8 mouse cellular contexts compared by ENCODE assay signal in genomic region chr5:142814711-142815420, GRCm38 (mm10). TPM values are rescaled to one million over a fixed set of nuclear protein-coding genes. Genes with fewer than 3 reads are reported as not detected.
DNase-seq lines count a peak whose midpoint lies in the region; ATAC-seq and TF ChIP-seq lines count a peak whose summit lies in the region.

No protein-coding gene starts in this region.

- no peaks in the 10 kb centered on the region for H3K36me3 ChIP-seq in liver, adult 2 months (ENCODE audit: control insufficient read depth, insufficient read depth, low read length)
- H3K36me3 ChIP-seq in hindbrain, postnatal 0 days (ENCODE audit: insufficient read depth, low read length) = no peaks in the 10 kb centered on the region
- no peaks in the 10 kb centered on the region for H3K36me3 ChIP-seq in liver, embryonic 14.5 days (replicated peaks; ENCODE audit: control insufficient read depth, insufficient read depth, low read depth)
- H3K36me3 ChIP-seq in neural tube, embryonic 13.5 days = peaks cover 19% of the 10 kb centered on the region

- H3K4me3 ChIP-seq in liver, adult 2 months (ENCODE audit: insufficient read depth, low read depth, low read length) = peak overlapping the region; percentile 94
- peak overlapping the region; percentile 42 for H3K4me3 ChIP-seq in cerebellum, adult 2 months (replicated peaks; ENCODE audit: insufficient read depth, low read depth, low read length)
- peak overlapping the region; percentile 98 for H3K4me3 ChIP-seq in hindbrain, postnatal 0 days (ENCODE audit: low read length)
- peak overlapping the region; percentile 55 to 67 for H3K4me3 ChIP-seq in liver, embryonic 14.5 days (ENCODE audit: insufficient read depth in 1 of 2, low read depth in 2 of 2, low read length in 2 of 2)
- H3K4me3 ChIP-seq in neural tube, embryonic 13.5 days = peak overlapping the region; percentile 97

- no peak for TF ChIP-seq EP300 in liver, embryonic 14.5 days (IDR thresholded peaks at IDR 0.05; ENCODE audit: low read depth)

- H3K9me3 ChIP-seq in hindbrain, postnatal 0 days (ENCODE audit: low read length) = no peaks in the 10 kb centered on the region
- no peaks in the 10 kb centered on the region for H3K9me3 ChIP-seq in liver, embryonic 14.5 days (ENCODE audit: control insufficient read depth, low read length)
- H3K9me3 ChIP-seq in neural tube, embryonic 13.5 days = no peaks in the 10 kb centered on the region

- peak overlapping the region; percentile 96 for H3K27ac ChIP-seq in liver, adult 2 months (replicated peaks; ENCODE audit: insufficient read depth, low read depth, low read length)
- H3K27ac ChIP-seq in cerebellum, adult 2 months (ENCODE audit: insufficient read depth, low read length) = peak overlapping the region; percentile 45
- H3K27ac ChIP-seq in hindbrain, postnatal 0 days = peak overlapping the region; percentile 100
- no peak overlapping the region for H3K27ac ChIP-seq in liver, embryonic 14.5 days
- peak overlapping the region; percentile 100 for H3K27ac ChIP-seq in neural tube, embryonic 13.5 days (replicated peaks)

- peaks cover 36% of the 10 kb centered on the region; the same call in 1 of the 2 replicates for H3K79me2 ChIP-seq in liver, adult 2 months (ENCODE audit: control insufficient read depth, insufficient read depth, low read length)

- DNase-seq in liver, adult 2 months (ENCODE audit: extremely low read depth, low read depth, low spot score) = peak; percentile 46
- no peak for DNase-seq in liver
- DNase-seq in cerebellum, adult 2 months = peak; percentile 63 to 78
- peak; percentile 60 for DNase-seq in gastrocnemius, postnatal 10 days
- DNase-seq in hindbrain, postnatal 0 days (ENCODE audit: low spot score) = no peak
- DNase-seq in liver, embryonic 14.5 days (ENCODE audit: low read depth in 3 of 3, low spot score in 3 of 3) = no peak
- no peak for DNase-seq in c-Kit-positive CD71-positive TER-119-positive erythroid progenitor cells, embryonic 14.5 days (ENCODE audit: low spot score)

- H3K4me1 ChIP-seq in liver, adult 2 months (ENCODE audit: control insufficient read depth, insufficient read depth, low read length) = peaks cover 15% of the 10 kb centered on the region
- peaks cover 12% of the 10 kb centered on the region for H3K4me1 ChIP-seq in cerebellum, adult 2 months (ENCODE audit: control insufficient read depth, insufficient read depth, low read length)
- peaks cover 23% of the 10 kb centered on the region for H3K4me1 ChIP-seq in hindbrain, postnatal 0 days (ENCODE audit: insufficient read depth, low read length)
- peaks cover 0 to 15% of the 10 kb centered on the region in 2 experiments; a peak in 3 of 4 replicates for H3K4me1 ChIP-seq in liver, embryonic 14.5 days (replicated peaks; ENCODE audit: control insufficient read depth in 2 of 2, insufficient read depth in 2 of 2, low read length in 1 of 2)
- peaks cover 36% of the 10 kb centered on the region for H3K4me1 ChIP-seq in neural tube, embryonic 13.5 days (replicated peaks)

- peak overlapping the region; percentile 94 for H3K9ac ChIP-seq in liver, adult 2 months (ENCODE audit: low read depth, low read length)
- H3K9ac ChIP-seq in hindbrain, postnatal 0 days (replicated peaks; ENCODE audit: low read length) = peak overlapping the region; percentile 100
- peak overlapping the region; percentile 69 for H3K9ac ChIP-seq in liver, embryonic 14.5 days (replicated peaks)
- peak overlapping the region; percentile 99 for H3K9ac ChIP-seq in neural tube, embryonic 13.5 days

- no peaks in the 10 kb centered on the region for H3K27me3 ChIP-seq in liver, adult 2 months (ENCODE audit: control insufficient read depth, insufficient read depth, low read length)
- no peaks in the 10 kb centered on the region for H3K27me3 ChIP-seq in cerebellum, adult 2 months (ENCODE audit: control insufficient read depth, insufficient read depth, low read length)
- H3K27me3 ChIP-seq in hindbrain, postnatal 0 days (ENCODE audit: insufficient read depth, low read length) = no peaks in the 10 kb centered on the region
- H3K27me3 ChIP-seq in liver, embryonic 14.5 days (ENCODE audit: control insufficient read depth, insufficient read depth, low read length) = peaks cover 91% of the 10 kb centered on the region
- no peaks in the 10 kb centered on the region for H3K27me3 ChIP-seq in neural tube, embryonic 13.5 days

- no peak for TF ChIP-seq CTCF in liver, adult 2 months (IDR thresholded peaks at IDR 0.05; ENCODE audit: low read depth, low read length)
- no peak for TF ChIP-seq CTCF in cerebellum, adult 2 months (IDR thresholded peaks at IDR 0.05; ENCODE audit: borderline replicate concordance, insufficient read depth, low read depth, low read length)
- no peak for TF ChIP-seq CTCF in hindbrain, postnatal 0 days (IDR thresholded peaks at IDR 0.05; ENCODE audit: low read depth)
- no peak for TF ChIP-seq CTCF in liver, embryonic 14.5 days (IDR thresholded peaks at IDR 0.05; ENCODE audit: low read depth)

- ATAC-seq in hindbrain, postnatal 0 days = no peak
- ATAC-seq in liver, embryonic 14.5 days (ENCODE audit: insufficient read depth) = no peak
- ATAC-seq in neural tube, embryonic 13.5 days (ENCODE audit: low read depth) = no peak

- peak overlapping the region; percentile 91 for H3K4me2 ChIP-seq in hindbrain, postnatal 0 days (ENCODE audit: low read depth, low read length)
- peak overlapping the region; percentile 71 for H3K4me2 ChIP-seq in liver, embryonic 14.5 days (ENCODE audit: low read depth)
- peak overlapping the region; percentile 99 for H3K4me2 ChIP-seq in neural tube, embryonic 13.5 days

- TF ChIP-seq POLR2A in liver, adult 2 months (IDR thresholded peaks at IDR 0.05; ENCODE audit: extremely low read depth, insufficient read depth, low read length) = no peak
- no peak for TF ChIP-seq POLR2A in cerebellum, adult 2 months (IDR thresholded peaks at IDR 0.05; ENCODE audit: borderline replicate concordance, insufficient read depth, low read length)

- WGBS in liver, adult 2 months = under 1% methylated on average over 62 of the region's 62 CpGs
- WGBS in cerebellum, adult 2 months = under 1% methylated on average over 62 of the region's 62 CpGs
- WGBS in hindbrain, postnatal 0 days = 1% methylated on average over 62 of the region's 62 CpGs
- under 1% methylated on average over 62 of the region's 62 CpGs for WGBS in liver, embryonic 14.5 days (ENCODE audit: insufficient replicate concordance)
- WGBS in neural tube, embryonic 13.5 days = under 1% methylated on average over 61 of the region's 62 CpGs

RNA-seq across cellular contexts. Expression of gene Tnrc18, which starts 2.6 kb away (rescaled TPM):
- total RNA-seq in liver, adult 2 months (2014; rRNA removed) = 4.0 and 9.0 TPM in 2 replicates
- 14.5 and 17.8 TPM in 2 replicates for polyA plus RNA-seq in liver, adult 2 months (2012; rRNA removed)
- polyA plus RNA-seq in cerebellum, adult 2 months (2012; rRNA removed) = 29.3 and 36.5 TPM in 2 replicates
- total RNA-seq in gastrocnemius, postnatal 10 days (2021) = 10 to 100 TPM; 44.8 to 64.7 TPM
- 134 and 137 TPM in 2 replicates for total RNA-seq in hindbrain, postnatal 0 days (2014; rRNA removed)
- polyA plus RNA-seq in hindbrain, postnatal 0 days (2015; fragmentation: Nextera tagmentation; extraction: Ambion mirVana) = 17.0 and 19.9 TPM in 2 replicates
- polyA plus RNA-seq in liver, embryonic 14.5 days (2012; rRNA removed) = 2.3 and 2.8 TPM in 2 replicates
- 2.9 and 3.4 TPM in 2 replicates for polyA plus RNA-seq in liver, embryonic 14.5 days (2014; fragmentation: Nextera tagmentation; extraction: Ambion mirVana)
- polyA plus RNA-seq in neural tube, embryonic 13.5 days (2015; fragmentation: Nextera tagmentation; extraction: Ambion mirVana) = 30.3 and 31.1 TPM in 2 replicates

Comparison
In these comparisons a context has a peak if more than half of its experiments do, and no peak if none do; other contexts are left out.
1. DNase-seq: peak in liver, adult 2 months (single experiment), cerebellum, adult 2 months (2 of 2) and gastrocnemius, postnatal 10 days (single experiment); none in liver (single experiment), hindbrain, postnatal 0 days (single experiment), liver, embryonic 14.5 days (0 of 3) and c-Kit-positive CD71-positive TER-119-positive erythroid progenitor cells, embryonic 14.5 days (single experiment).
2. H3K4me3 ChIP-seq: peak in every context shown above with its lines; median percentile 98 in hindbrain, postnatal 0 days; 97 in neural tube, embryonic 13.5 days; 94 in liver, adult 2 months; 61 in liver, embryonic 14.5 days; 42 in cerebellum, adult 2 months.
3. Peak in every context shown above with its lines, with median percentiles within 50 percentile points of each other: H3K9ac ChIP-seq and H3K4me2 ChIP-seq.